Mouse (Mus musculus) embryo, embryonic 11.5 days (tissue): ENCODE measurements around the gene Ccdc88c.

Experiments
- DNase-seq: peaks from one replicate; pipeline ENCODE4 v3.0.0-alpha.2; 2012; ENCODE audit warnings: low read depth, low spot score

The Ccdc88c gene

GRCm38 (mm10) chr12:100997830-100998563 lies 30.9 kb downstream of the Ccdc88c start:
- DNase-seq = peak; percentile 49

- DNase-seq = no peak
These were observed 32.4 kb downstream of the Ccdc88c start for GRCm38 (mm10) chr12:100996378-100996898.

- no peak for DNase-seq
These were observed 33.1 kb downstream of the Ccdc88c start for GRCm38 (mm10) chr12:100995607-100996377.

GRCm38 (mm10) chr12:100994140-100995015 lies 34.5 kb downstream of the Ccdc88c start:
- no peak for DNase-seq

GRCm38 (mm10) chr12:100993146-100993545 lies 35.7 kb downstream of the Ccdc88c start:
- DNase-seq = no peak

- no peak for DNase-seq
These were observed 36.4 kb downstream of the Ccdc88c start for GRCm38 (mm10) chr12:100992505-100992904.

- DNase-seq = no peak
These were observed 37.7 kb downstream of the Ccdc88c start for GRCm38 (mm10) chr12:100991119-100991518.

GRCm38 (mm10) chr12:100990291-100990690 lies 38.6 kb downstream of the Ccdc88c start:
- peak; percentile 39 for DNase-seq

GRCm38 (mm10) chr12:100989780-100990288 lies 39.0 kb downstream of the Ccdc88c start:
- DNase-seq = no peak

GRCm38 (mm10) chr12:100988324-100989130 lies 40.3 kb downstream of the Ccdc88c start:
- no peak for DNase-seq

- no peak for DNase-seq
These were observed 42.4 kb downstream of the Ccdc88c start for GRCm38 (mm10) chr12:100986423-100986822.

GRCm38 (mm10) chr12:100985793-100986157 lies 43.1 kb downstream of the Ccdc88c start:
- no peak for DNase-seq

GRCm38 (mm10) chr12:100985050-100985792 lies 43.6 kb downstream of the Ccdc88c start:
- DNase-seq = no peak

GRCm38 (mm10) chr12:100983565-100983964 lies 45.3 kb downstream of the Ccdc88c start:
- no peak for DNase-seq

GRCm38 (mm10) chr12:100982217-100982616 lies 46.6 kb downstream of the Ccdc88c start:
- DNase-seq = no peak

- no peak for DNase-seq
These were observed 48.3 kb downstream of the Ccdc88c start for GRCm38 (mm10) chr12:100980551-100981008.

- DNase-seq = no peak
These were observed 49.2 kb downstream of the Ccdc88c start for GRCm38 (mm10) chr12:100979616-100980015.

- DNase-seq = no peak
These were observed 50.7 kb downstream of the Ccdc88c start for GRCm38 (mm10) chr12:100977958-100978725.

- DNase-seq = no peak
These were observed 51.3 kb downstream of the Ccdc88c start for GRCm38 (mm10) chr12:100977551-100977950.
